In the genomic region with DNA sequence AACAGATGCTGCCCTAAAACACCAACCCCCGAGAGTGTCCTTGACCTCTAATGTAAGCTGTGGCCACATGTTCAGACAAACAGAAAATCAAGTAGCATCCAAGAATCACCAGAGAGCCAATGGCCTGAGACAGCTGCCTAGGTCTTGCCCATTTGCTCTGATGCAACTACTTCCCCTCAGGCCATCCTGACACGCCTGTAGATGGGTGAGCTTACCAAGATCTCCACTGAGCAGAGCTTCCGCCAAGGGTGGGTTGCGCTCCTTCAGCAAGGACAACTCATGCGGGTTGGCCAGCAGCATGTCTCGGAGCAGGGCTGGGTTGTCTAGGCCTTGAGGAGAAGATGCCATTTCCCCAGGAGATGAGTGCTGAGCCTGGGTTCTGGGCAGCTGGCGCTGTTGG, we compare ENCODE assay signal across 25 mouse cellular contexts. TPM values are rescaled to one million over a fixed set of nuclear protein-coding genes. Genes with fewer than 3 reads are reported as not detected.
A peak's percentile ranks its signal among the peaks of the same experiment; 100 is the strongest.
DNase-seq lines count a peak whose midpoint lies in the region; ATAC-seq lines count a peak whose summit lies in the region.
"Had no signal": no experiment of that assay in that cellular context is flagged by ENCODE, and none has a peak within 500 bp of the region (broad histone marks: within the 10 kb centered on the region; RNA-seq: fewer than 3 reads in every experiment).

No protein-coding gene starts in this region.

- H3K9ac ChIP-seq in liver, embryonic 13.5 days, result no peak overlapping the region
- no peak overlapping the region for H3K9ac ChIP-seq in liver, embryonic 11.5 days (ENCODE audit: low read depth, low read length)
- H3K9ac ChIP-seq: embryonic facial prominence, embryonic 12.5 days; forebrain, embryonic 13.5 days; forebrain, postnatal 0 days; heart, embryonic 15.5 days; hindbrain, embryonic 13.5 days had no signal

- no peak overlapping the region for H3K4me3 ChIP-seq in liver, embryonic 13.5 days (replicated peaks)
- H3K4me3 ChIP-seq in liver, embryonic 11.5 days (ENCODE audit: low read depth, low read length), result no peak overlapping the region
- H3K4me3 ChIP-seq: embryonic facial prominence, embryonic 12.5 days; forebrain, embryonic 13.5 days; heart, adult 2 months; heart, embryonic 15.5 days; hindbrain, embryonic 13.5 days had no signal

- H3K36me3 ChIP-seq in liver, embryonic 13.5 days, result peaks cover 100% of the 10 kb centered on the region
- H3K36me3 ChIP-seq in liver, embryonic 11.5 days (ENCODE audit: control insufficient read depth, insufficient read depth, low read length), result peaks cover 61% of the 10 kb centered on the region

- no peak for DNase-seq in liver, embryonic 13.5 days
- no peak for DNase-seq in liver, embryonic 11.5 days (ENCODE audit: low spot score)
- peak; percentile 18 for DNase-seq in retina, postnatal 1 day
- no peak for DNase-seq in retina, embryonic 14.5 days (ENCODE audit: low spot score)
- no peak for DNase-seq in frontal cortex, postnatal 25 days (ENCODE audit: low spot score in 2 of 2)
- DNase-seq in thymus, postnatal 10 days (ENCODE audit: low spot score in 2 of 2), result no peak
- DNase-seq: adrenal gland, postnatal 10 days; B cell, adult 2 months; cerebellum, adult 11-12 months; cerebellum, adult 9-10 months; cerebellum, postnatal 25 days; forebrain, postnatal 0 days; heart, adult 2 months; heart, postnatal 36 days had no signal

- H3K27me3 ChIP-seq in liver, embryonic 13.5 days, result no peaks in the 10 kb centered on the region
- no peaks in the 10 kb centered on the region for H3K27me3 ChIP-seq in liver, embryonic 11.5 days (replicated peaks; ENCODE audit: control insufficient read depth, insufficient read depth, low read length)
- H3K27me3 ChIP-seq: embryonic facial prominence, embryonic 12.5 days; forebrain, embryonic 13.5 days; heart, embryonic 15.5 days; hindbrain, embryonic 13.5 days had no signal

- no peak overlapping the region for H3K27ac ChIP-seq in liver, embryonic 13.5 days
- H3K27ac ChIP-seq in liver, embryonic 11.5 days (ENCODE audit: low read depth, low read length), result no peak overlapping the region
- H3K27ac ChIP-seq: embryonic facial prominence, embryonic 12.5 days; forebrain, embryonic 13.5 days; heart, adult 2 months; heart, embryonic 15.5 days; hindbrain, embryonic 13.5 days; hindbrain, postnatal 0 days had no signal

- ATAC-seq in liver, embryonic 13.5 days (ENCODE audit: low read depth), result 0 out of 2 replicates have a peak, but pooled peaks have one; percentile 13
- ATAC-seq in liver, embryonic 11.5 days (replicated peaks; ENCODE audit: low FRiP score), result no peak
- peak; percentile 60 for ATAC-seq in granulocyte monocyte progenitor cell, adult 5-6 weeks (replicated peaks; ENCODE audit: poor library complexity, severe bottlenecking)
- peak; percentile 14; the same call in 1 of the 2 replicates for ATAC-seq in monocyte, adult 5-6 weeks (replicated peaks; ENCODE audit: insufficient number of reproducible peaks, low FRiP score, low TSS enrichment, poor library complexity, severe bottlenecking)
- ATAC-seq: CD4-positive, CD25-positive, alpha-beta regulatory T cell, adult 4 months; forebrain, embryonic 13.5 days; forebrain, postnatal 0 days; hindbrain, postnatal 0 days had no signal

- WGBS in liver, embryonic 13.5 days (ENCODE audit: insufficient replicate concordance), result 82% methylated on average over 7 of the region's 7 CpGs
- WGBS in liver, embryonic 11.5 days, result 91% methylated on average over 7 of the region's 7 CpGs

- H3K4me1 ChIP-seq in liver, embryonic 13.5 days (replicated peaks), result 0 out of 2 replicates have a peak, but pooled peaks cover 3% of the 10 kb centered on the region
- H3K4me1 ChIP-seq in liver, embryonic 11.5 days (replicated peaks; ENCODE audit: control insufficient read depth, insufficient read depth, low read length), result no peaks in the 10 kb centered on the region
- H3K4me1 ChIP-seq: embryonic facial prominence, embryonic 12.5 days; forebrain, embryonic 13.5 days; heart, embryonic 15.5 days; hindbrain, embryonic 13.5 days had no signal

- H3K4me2 ChIP-seq in liver, embryonic 13.5 days, result no peak overlapping the region
- H3K4me2 ChIP-seq in liver, embryonic 11.5 days, result no peak overlapping the region
- H3K4me2 ChIP-seq: embryonic facial prominence, embryonic 12.5 days; forebrain, embryonic 13.5 days; heart, embryonic 11.5 days; heart, embryonic 15.5 days; hindbrain, embryonic 13.5 days had no signal

- no peaks in the 10 kb centered on the region for H3K9me3 ChIP-seq in liver, embryonic 13.5 days (replicated peaks)
- H3K9me3 ChIP-seq in liver, embryonic 11.5 days (ENCODE audit: control insufficient read depth, low read length), result no peaks in the 10 kb centered on the region
- H3K9me3 ChIP-seq: embryonic facial prominence, embryonic 12.5 days; forebrain, embryonic 13.5 days; G1E; heart, embryonic 15.5 days; hindbrain, embryonic 13.5 days had no signal

RNA-seq across cellular contexts. Expression of gene Ddi2, which starts 15.2 kb away (rescaled TPM):
- 15.0 and 19.1 TPM in 2 replicates for polyA plus RNA-seq in liver, embryonic 13.5 days (2015; fragmentation: Nextera tagmentation; extraction: Ambion mirVana)
- 29.3 and 31.4 TPM in 2 replicates for polyA plus RNA-seq in liver, embryonic 11.5 days (2014; fragmentation: Nextera tagmentation; extraction: Ambion mirVana)
- 27.4 and 32.9 TPM in 2 replicates for total RNA-seq in granulocyte monocyte progenitor cell, adult 5-6 weeks (2014; fragmentation: Nextera tagmentation)
- 26.8 and 32.7 TPM in 2 replicates for total RNA-seq in granulocyte monocyte progenitor cell, adult 5-6 weeks (2017)
- 31.1 to 45.0 TPM (median 34.8 TPM) in 3 replicates for total RNA-seq in monocyte, adult 5-6 weeks (2017)

RNA-seq across cellular contexts. Expression of gene Rsc1a1, which starts 22.6 kb away (rescaled TPM):
- 0.46 TPM in 1 of 2 replicates, not detected in the other for polyA plus RNA-seq in liver, embryonic 13.5 days (2015; fragmentation: Nextera tagmentation; extraction: Ambion mirVana)
- 2.7 TPM in 1 of 2 replicates, not detected in the other for polyA plus RNA-seq in liver, embryonic 11.5 days (2014; fragmentation: Nextera tagmentation; extraction: Ambion mirVana)
- total RNA-seq in granulocyte monocyte progenitor cell, adult 5-6 weeks (2014; fragmentation: Nextera tagmentation), result 6.8 and 15.2 TPM in 2 replicates
- 9.5 and 11.3 TPM in 2 replicates for total RNA-seq in granulocyte monocyte progenitor cell, adult 5-6 weeks (2017)
- 7.4 TPM in 1 of 3 replicates, not detected in the others for total RNA-seq in monocyte, adult 5-6 weeks (2017)
- total RNA-seq: heart, adult 2 months had no signal
- polyA plus RNA-seq: CD4-positive, CD25-positive, alpha-beta regulatory T cell, adult 4 months; embryonic facial prominence, embryonic 12.5 days; heart, embryonic 15.5 days; hindbrain, postnatal 0 days had no signal

RNA-seq across cellular contexts. Expression of gene Agmat, which starts 38.5 kb away (rescaled TPM):
- polyA plus RNA-seq in liver, embryonic 13.5 days (2015; fragmentation: Nextera tagmentation; extraction: Ambion mirVana), result 18.4 and 18.5 TPM in 2 replicates
- 16.0 and 18.0 TPM in 2 replicates for polyA plus RNA-seq in liver, embryonic 11.5 days (2014; fragmentation: Nextera tagmentation; extraction: Ambion mirVana)
- not detected in 2 replicates for total RNA-seq in granulocyte monocyte progenitor cell, adult 5-6 weeks (2014; fragmentation: Nextera tagmentation)
- total RNA-seq in granulocyte monocyte progenitor cell, adult 5-6 weeks (2017), result not detected in 2 replicates
- not detected in 3 replicates for total RNA-seq in monocyte, adult 5-6 weeks (2017)
- total RNA-seq: forebrain, postnatal 0 days; gastrocnemius, adult 8-10 months; hindbrain, postnatal 0 days had no signal
- polyA plus RNA-seq: CD4-positive, CD25-positive, alpha-beta regulatory T cell, adult 4 months; embryonic facial prominence, embryonic 12.5 days; forebrain, embryonic 13.5 days; forebrain, postnatal 0 days; G1E; hindbrain, embryonic 13.5 days had no signal

RNA-seq across cellular contexts. Expression of gene Plekhm2, which starts 43.3 kb away (rescaled TPM):
- polyA plus RNA-seq in liver, embryonic 13.5 days (2015; fragmentation: Nextera tagmentation; extraction: Ambion mirVana), result 0.91 and 1.1 TPM in 2 replicates
- polyA plus RNA-seq in liver, embryonic 11.5 days (2014; fragmentation: Nextera tagmentation; extraction: Ambion mirVana), result 2.1 and 3.4 TPM in 2 replicates
- 11.5 and 17.0 TPM in 2 replicates for total RNA-seq in granulocyte monocyte progenitor cell, adult 5-6 weeks (2014; fragmentation: Nextera tagmentation)
- 7.2 and 11.2 TPM in 2 replicates for total RNA-seq in granulocyte monocyte progenitor cell, adult 5-6 weeks (2017)
- 14.4 to 16.5 TPM (median 15.7 TPM) in 3 replicates for total RNA-seq in monocyte, adult 5-6 weeks (2017)
